Mouse (Mus musculus): ENCODE measurements around the gene Tbl2. TPM values are rescaled to one million over a fixed set of nuclear protein-coding genes. Genes with fewer than 3 reads are reported as not detected.

Tbl2 gene
- total and polyA plus RNA-seq, 2 experiments from 2014 or later: 10.0 to 28.6 TPM

GRCm38 (mm10) chr5:135120753-135121152 lies 28.7 kb upstream of the Tbl2 start:
- no peaks in the 10 kb centered on the region for H3K9me3 ChIP-seq (ENCODE audit: low read length)
- no peaks in the 10 kb centered on the region for H3K36me3 ChIP-seq (ENCODE audit: insufficient read depth, low read length)
- no peaks in the 10 kb centered on the region for H3K4me1 ChIP-seq (ENCODE audit: insufficient read depth, low read length)
- TF ChIP-seq CTCF (IDR thresholded peaks at IDR 0.05): peak; percentile 25
- DNase-seq (ENCODE audit: low spot score): no peak
- no peak overlapping the region for H3K4me3 ChIP-seq (ENCODE audit: low read depth, low read length)
- H3K27ac ChIP-seq (ENCODE audit: low read depth, low read length): no peak overlapping the region
- H3K4me2 ChIP-seq (ENCODE audit: low read depth, low read length, poor library complexity, severe bottlenecking): no peak overlapping the region
- ATAC-seq (ENCODE audit: low FRiP score): no peak
- no peak overlapping the region for H3K9ac ChIP-seq (replicated peaks; ENCODE audit: low read length, poor library complexity, severe bottlenecking)
- no peaks in the 10 kb centered on the region for H3K27me3 ChIP-seq (ENCODE audit: insufficient read depth, low read length)
- 67% methylated on average over 4 of the region's 4 CpGs for WGBS

- H3K27ac ChIP-seq (ENCODE audit: low read depth, low read length): no peak overlapping the region
- no peak for ATAC-seq (ENCODE audit: low FRiP score)
Measured at GRCm38 (mm10) chr5:135126121-135126520, 23.3 kb upstream of the Tbl2 start.

GRCm38 (mm10) chr5:135127669-135128068 lies 21.8 kb upstream of the Tbl2 start:
- no peak overlapping the region for H3K27ac ChIP-seq (ENCODE audit: low read depth, low read length)
- H3K4me3 ChIP-seq (ENCODE audit: low read depth, low read length): no peak overlapping the region
- no peaks in the 10 kb centered on the region for H3K9me3 ChIP-seq (ENCODE audit: low read length)
- DNase-seq (ENCODE audit: low spot score) (no peak), ATAC-seq (ENCODE audit: low FRiP score) (no peak)
- TF ChIP-seq CTCF (IDR thresholded peaks at IDR 0.05): no peak
- 88% methylated on average over 6 of the region's 6 CpGs for WGBS
- 0 out of 2 replicates have a peak, but pooled peaks cover 3% of the 10 kb centered on the region for H3K27me3 ChIP-seq (ENCODE audit: insufficient read depth, low read length)
- no peaks in the 10 kb centered on the region for H3K4me1 ChIP-seq (ENCODE audit: insufficient read depth, low read length)
- no peaks in the 10 kb centered on the region for H3K36me3 ChIP-seq (ENCODE audit: insufficient read depth, low read length)
- H3K9ac ChIP-seq (replicated peaks; ENCODE audit: low read length, poor library complexity, severe bottlenecking): no peak overlapping the region
- H3K4me2 ChIP-seq (ENCODE audit: low read depth, low read length, poor library complexity, severe bottlenecking): no peak overlapping the region

More at GRCm38 (mm10) chr5:135126121-135126520, 23.3 kb upstream of the Tbl2 start:
- WGBS: 62% methylated on average over 6 of the region's 6 CpGs
- Histone ChIP-seq H3K9me3 (ENCODE audit: low read length) (no peaks in the 10 kb centered on the region), H3K27me3 (ENCODE audit: insufficient read depth, low read length) (no peaks in the 10 kb centered on the region), H3K9ac (replicated peaks; ENCODE audit: low read length, poor library complexity, severe bottlenecking) (no peak overlapping the region), H3K36me3 (ENCODE audit: insufficient read depth, low read length) (no peaks in the 10 kb centered on the region), H3K4me1 (ENCODE audit: insufficient read depth, low read length) (no peaks in the 10 kb centered on the region), H3K4me3 (ENCODE audit: low read depth, low read length) (no peak overlapping the region), H3K4me2 (ENCODE audit: low read depth, low read length, poor library complexity, severe bottlenecking) (no peak overlapping the region)
- TF ChIP-seq CTCF (IDR thresholded peaks at IDR 0.05): no peak
- DNase-seq (ENCODE audit: low spot score): no peak

GRCm38 (mm10) chr5:135129747-135130146 lies 19.7 kb upstream of the Tbl2 start:
- WGBS: 85% methylated on average over 4 of the region's 4 CpGs

GRCm38 (mm10) chr5:135133736-135134405 lies 15.6 kb upstream of the Tbl2 start:
- no peaks in the 10 kb centered on the region for H3K36me3 ChIP-seq (ENCODE audit: insufficient read depth, low read length)
- H3K4me2 ChIP-seq (ENCODE audit: low read depth, low read length, poor library complexity, severe bottlenecking): peak overlapping the region; percentile 55
- H3K27ac ChIP-seq (ENCODE audit: low read depth, low read length): no peak overlapping the region
- ATAC-seq (ENCODE audit: low FRiP score): 0 out of 2 replicates have a peak, but pooled peaks have one; percentile 13
- H3K4me1 ChIP-seq (ENCODE audit: insufficient read depth, low read length): 0 out of 2 replicates have a peak, but pooled peaks cover 5% of the 10 kb centered on the region
- peak; percentile 62 for DNase-seq (ENCODE audit: low spot score)
- no peaks in the 10 kb centered on the region for H3K9me3 ChIP-seq (ENCODE audit: low read length)
- peak overlapping the region; percentile 25 for H3K4me3 ChIP-seq (ENCODE audit: low read depth, low read length)
- WGBS: 4% methylated on average over 26 of the region's 26 CpGs
- peaks cover 16% of the 10 kb centered on the region for H3K27me3 ChIP-seq (ENCODE audit: insufficient read depth, low read length)
- TF ChIP-seq CTCF (IDR thresholded peaks at IDR 0.05): no peak
- H3K9ac ChIP-seq (replicated peaks; ENCODE audit: low read length, poor library complexity, severe bottlenecking): peak overlapping the region; percentile 46

More at GRCm38 (mm10) chr5:135129747-135130146, 19.7 kb upstream of the Tbl2 start:
- H3K27ac ChIP-seq (ENCODE audit: low read depth, low read length): no peak overlapping the region
- DNase-seq (ENCODE audit: low spot score): no peak
- peaks cover 14% of the 10 kb centered on the region for H3K27me3 ChIP-seq (ENCODE audit: insufficient read depth, low read length)
- no peak for ATAC-seq (ENCODE audit: low FRiP score)
- no peak overlapping the region for H3K4me3 ChIP-seq (ENCODE audit: low read depth, low read length)
- H3K36me3 ChIP-seq (ENCODE audit: insufficient read depth, low read length): no peaks in the 10 kb centered on the region
- 0 out of 2 replicates have a peak, but pooled peaks cover 5% of the 10 kb centered on the region for H3K4me1 ChIP-seq (ENCODE audit: insufficient read depth, low read length)
- no peak overlapping the region for H3K9ac ChIP-seq (replicated peaks; ENCODE audit: low read length, poor library complexity, severe bottlenecking)
- TF ChIP-seq CTCF (IDR thresholded peaks at IDR 0.05): no peak
- no peaks in the 10 kb centered on the region for H3K9me3 ChIP-seq (ENCODE audit: low read length)
- H3K4me2 ChIP-seq (ENCODE audit: low read depth, low read length, poor library complexity, severe bottlenecking): no peak overlapping the region

- Histone ChIP-seq H3K4me1 (ENCODE audit: insufficient read depth, low read length) (0 out of 2 replicates have a peak, but pooled peaks cover 5% of the 10 kb centered on the region), H3K9ac (replicated peaks; ENCODE audit: low read length, poor library complexity, severe bottlenecking) (no peak overlapping the region), H3K36me3 (ENCODE audit: insufficient read depth, low read length) (no peaks in the 10 kb centered on the region), H3K27ac (ENCODE audit: low read depth, low read length) (no peak overlapping the region), H3K4me3 (ENCODE audit: low read depth, low read length) (peak overlapping the region; percentile 25), H3K27me3 (ENCODE audit: insufficient read depth, low read length) (peaks cover 16% of the 10 kb centered on the region), H3K9me3 (ENCODE audit: low read length) (no peaks in the 10 kb centered on the region), H3K4me2 (ENCODE audit: low read depth, low read length, poor library complexity, severe bottlenecking) (peak overlapping the region; percentile 55)
- 8% methylated on average over 8 of the region's 8 CpGs for WGBS
- peak; percentile 56 for TF ChIP-seq CTCF (IDR thresholded peaks at IDR 0.05)
- no peak for ATAC-seq (ENCODE audit: low FRiP score)
- DNase-seq (ENCODE audit: low spot score): peak; percentile 17
Measured at GRCm38 (mm10) chr5:135134534-135134933, 14.9 kb upstream of the Tbl2 start.

All from midbrain, postnatal 0 days (tissue).